Mouse (Mus musculus) hindbrain, embryonic 11.5 days (tissue): ENCODE data around the gene Syk. TPM values are rescaled to one million over a fixed set of nuclear protein-coding genes. Genes with fewer than 3 reads are reported as not detected.

ENCODE experiments used
- ATAC-seq: fragments of 200-750 bp; cut with Nextera tagmentation; 2 replicates; pipeline ENCODE4 v1.8.0; 2017; ENCODE audit warnings: mild to moderate bottlenecking, moderate TSS enrichment, moderate library complexity; ENCODE audit not compliant: low FRiP score
- DNase-seq: peaks from one replicate; pipeline ENCODE4 v3.0.0-alpha.2; 2015; ENCODE audit warnings: low spot score
- H3K27ac ChIP-seq: fragments of 300-500 bp; sonication (generic); 2 replicates; pipeline ENCODE4 v1.5.1; 2014; ENCODE audit warnings: mild to moderate bottlenecking, low read depth, low read length
- H3K27me3 ChIP-seq: fragments of 300-500 bp; sonication (generic); 2 replicates; pipeline ENCODE4 v1.6.1; 2014; ENCODE audit warnings: mild to moderate bottlenecking, low read length, moderate library complexity, mixed read lengths; ENCODE audit not compliant: control insufficient read depth, insufficient read depth
- H3K36me3 ChIP-seq: fragments of 300-500 bp; sonication (generic); 2 replicates; pipeline ENCODE4 v1.6.1; 2014; ENCODE audit warnings: mild to moderate bottlenecking, low read length, moderate library complexity, mixed read lengths; ENCODE audit not compliant: control insufficient read depth, insufficient read depth
- H3K4me1 ChIP-seq: fragments of 300-500 bp; sonication (generic); replicated peaks from 2 replicates; pipeline ENCODE4 v1.6.1; 2014; ENCODE audit warnings: low read length, mixed read lengths; ENCODE audit not compliant: control insufficient read depth, insufficient read depth
- H3K4me2 ChIP-seq: fragments of 300-500 bp; sonication (generic); replicated peaks from 2 replicates; pipeline ENCODE4 v1.6.1; 2014; ENCODE audit warnings: mild to moderate bottlenecking, low read depth, low read length
- H3K4me3 ChIP-seq: fragments of 300-500 bp; sonication (generic); 2 replicates; pipeline ENCODE4 v1.5.1; 2014; ENCODE audit warnings: low read depth, low read length
- H3K9ac ChIP-seq: fragments of 300-500 bp; sonication (generic); 2 replicates; pipeline ENCODE4 v1.6.1; 2014; ENCODE audit warnings: low read depth, low read length
- H3K9me3 ChIP-seq: fragments of 300-500 bp; sonication (generic); 2 replicates; pipeline ENCODE4 v1.6.1; 2016; ENCODE audit warnings: low read length; ENCODE audit not compliant: control insufficient read depth
- WGBS: fragments of 180-500 bp; shearing (Covaris S2); extraction: QIAGEN DNeasy Blood & Tissue Kit; methylation state at CpG from one replicate; pipeline ENCODE4 v1.1.7; 2014; 5-methylcytosine and 5-hydroxymethylcytosine counted together
- polyA plus RNA-seq: library from polyadenylated mRNA; unstranded; fragments of >200 nt; fragmentation: Nextera tagmentation; extraction: Ambion mirVana; gene quantifications from 2 replicates; pipeline ENCODE4 v1.2.1, GENCODE M21; 2014

Gene Syk
- polyA plus RNA-seq, 1 experiment from 2014 or later = 4.4 TPM

GRCm38 (mm10) chr13:52669889-52670288 is 86.9 kb downstream of the Syk start:
- no peak for DNase-seq
- no peaks in the 10 kb centered on the region for H3K4me1 ChIP-seq
- no peak overlapping the region for H3K27ac ChIP-seq
- no peaks in the 10 kb centered on the region for H3K36me3 ChIP-seq
- no peaks in the 10 kb centered on the region for H3K27me3 ChIP-seq
- no peak overlapping the region for H3K9ac ChIP-seq
- ATAC-seq = no peak
- no peak overlapping the region for H3K4me3 ChIP-seq
- H3K4me2 ChIP-seq = no peak overlapping the region
- WGBS = 71% methylated on average over 3 of the region's 3 CpGs
- no peaks in the 10 kb centered on the region for H3K9me3 ChIP-seq

- no peak overlapping the region for H3K4me3 ChIP-seq
- H3K36me3 ChIP-seq = no peaks in the 10 kb centered on the region
- no peak overlapping the region for H3K4me2 ChIP-seq
- WGBS = 77% methylated on average over 4 of the region's 4 CpGs
- H3K27me3 ChIP-seq = no peaks in the 10 kb centered on the region
- no peaks in the 10 kb centered on the region for H3K4me1 ChIP-seq
- H3K27ac ChIP-seq = no peak overlapping the region
- no peaks in the 10 kb centered on the region for H3K9me3 ChIP-seq
- DNase-seq (no peak), ATAC-seq (no peak)
- no peak overlapping the region for H3K9ac ChIP-seq
Observed at GRCm38 (mm10) chr13:52673272-52673671, 90.3 kb downstream of the Syk start.

- no peak overlapping the region for H3K27ac ChIP-seq
- DNase-seq = no peak
- no peaks in the 10 kb centered on the region for H3K4me1 ChIP-seq
- H3K4me3 ChIP-seq = no peak overlapping the region
- ATAC-seq = no peak
- no peaks in the 10 kb centered on the region for H3K27me3 ChIP-seq
- no peaks in the 10 kb centered on the region for H3K9me3 ChIP-seq
- H3K36me3 ChIP-seq = no peaks in the 10 kb centered on the region
- no peak overlapping the region for H3K9ac ChIP-seq
- no peak overlapping the region for H3K4me2 ChIP-seq
- 66% methylated on average over 4 of the region's 4 CpGs for WGBS
Observed at GRCm38 (mm10) chr13:52673856-52674255, 90.9 kb downstream of the Syk start.

- ATAC-seq (no peak), DNase-seq (no peak)
- Histone ChIP-seq H3K27me3 (no peaks in the 10 kb centered on the region), H3K27ac (no peak overlapping the region), H3K4me2 (no peak overlapping the region), H3K9me3 (no peaks in the 10 kb centered on the region), H3K4me3 (no peak overlapping the region), H3K9ac (no peak overlapping the region), H3K4me1 (no peaks in the 10 kb centered on the region), H3K36me3 (no peaks in the 10 kb centered on the region)
- 49% methylated on average over 12 of the region's 12 CpGs for WGBS
Observed at GRCm38 (mm10) chr13:52674839-52675238, 91.9 kb downstream of the Syk start.

GRCm38 (mm10) chr13:52675526-52676294 is 92.7 kb downstream of the Syk start:
- ATAC-seq (no peak), DNase-seq (no peak)
- Histone ChIP-seq H3K9me3 (no peaks in the 10 kb centered on the region), H3K4me1 (no peaks in the 10 kb centered on the region), H3K4me2 (no peak overlapping the region), H3K27me3 (no peaks in the 10 kb centered on the region), H3K27ac (no peak overlapping the region), H3K4me3 (no peak overlapping the region), H3K36me3 (no peaks in the 10 kb centered on the region), H3K9ac (no peak overlapping the region)
- WGBS = 79% methylated on average over 8 of the region's 8 CpGs

GRCm38 (mm10) chr13:52676671-52677445 is 93.9 kb downstream of the Syk start:
- 70% methylated on average over 5 of the region's 5 CpGs for WGBS
- H3K27ac ChIP-seq = no peak overlapping the region
- no peak for ATAC-seq

GRCm38 (mm10) chr13:52679906-52680305 is 96.9 kb downstream of the Syk start:
- no peaks in the 10 kb centered on the region for H3K27me3 ChIP-seq
- H3K4me3 ChIP-seq = no peak overlapping the region
- H3K27ac ChIP-seq = no peak overlapping the region
- no peak for ATAC-seq
- H3K9me3 ChIP-seq = no peaks in the 10 kb centered on the region
- DNase-seq = no peak
- no peak overlapping the region for H3K4me2 ChIP-seq
- no peak overlapping the region for H3K9ac ChIP-seq
- 40% methylated on average over 5 of the region's 5 CpGs for WGBS
- H3K4me1 ChIP-seq = no peaks in the 10 kb centered on the region
- no peaks in the 10 kb centered on the region for H3K36me3 ChIP-seq

More at GRCm38 (mm10) chr13:52676671-52677445, 93.9 kb downstream of the Syk start:
- Histone ChIP-seq H3K9ac (no peak overlapping the region), H3K4me1 (no peaks in the 10 kb centered on the region), H3K36me3 (no peaks in the 10 kb centered on the region), H3K4me3 (no peak overlapping the region), H3K9me3 (no peaks in the 10 kb centered on the region), H3K4me2 (no peak overlapping the region), H3K27me3 (no peaks in the 10 kb centered on the region)
- DNase-seq = no peak

- H3K4me2 ChIP-seq = no peak overlapping the region
- H3K27ac ChIP-seq = no peak overlapping the region
- ATAC-seq (no peak), DNase-seq (peak; percentile 32)
- H3K27me3 ChIP-seq = no peaks in the 10 kb centered on the region
- H3K9me3 ChIP-seq = no peaks in the 10 kb centered on the region
- 36% methylated on average over 5 of the region's 5 CpGs for WGBS
- H3K36me3 ChIP-seq = no peaks in the 10 kb centered on the region
- no peak overlapping the region for H3K9ac ChIP-seq
- no peaks in the 10 kb centered on the region for H3K4me1 ChIP-seq
- no peak overlapping the region for H3K4me3 ChIP-seq
Observed at GRCm38 (mm10) chr13:52682107-52682506, 99.1 kb downstream of the Syk start.

GRCm38 (mm10) chr13:52690425-52690824 is 107.5 kb downstream of the Syk start:
- no peak overlapping the region for H3K9ac ChIP-seq
- H3K4me3 ChIP-seq = no peak overlapping the region
- WGBS = 93% methylated on average over 13 of the region's 13 CpGs
- no peak overlapping the region for H3K4me2 ChIP-seq
- H3K4me1 ChIP-seq = no peaks in the 10 kb centered on the region
- DNase-seq = no peak
- ATAC-seq = no peak
- no peaks in the 10 kb centered on the region for H3K27me3 ChIP-seq
- H3K9me3 ChIP-seq = no peaks in the 10 kb centered on the region
- no peaks in the 10 kb centered on the region for H3K36me3 ChIP-seq
- H3K27ac ChIP-seq = no peak overlapping the region
